Mouse (Mus musculus): Measurements from ENCODE around the gene Mrps7. TPM values are rescaled to one million over a fixed set of nuclear protein-coding genes. Genes with fewer than 3 reads are reported as not detected.

Gene Mrps7
- total RNA-seq, 2 experiments from 2014 or later, result 51.5 to 51.7 TPM

DNA sequence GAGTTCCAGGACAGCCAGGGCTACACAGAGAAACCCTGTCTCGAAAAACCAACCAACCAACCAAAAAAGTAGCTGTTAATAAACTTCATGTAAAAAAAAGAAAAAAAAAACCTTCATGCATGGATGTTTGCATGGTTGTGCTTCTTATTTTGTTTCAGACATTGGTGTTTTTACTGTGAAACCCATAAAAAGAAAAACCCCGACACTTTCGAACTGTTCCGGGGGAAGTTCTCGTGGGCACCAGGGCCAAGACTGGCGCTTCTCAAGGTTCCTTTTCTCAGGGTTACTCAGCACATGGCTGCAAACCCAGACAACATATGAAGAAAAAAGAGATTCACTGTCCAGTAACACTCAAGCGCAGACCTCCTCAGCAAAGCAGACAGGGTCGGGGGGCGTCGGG, 29.1 kb downstream of the Mrps7 start:
- no peak for DNase-seq (ENCODE audit: extremely low spot score in 1 of 2, low spot score in 2 of 2)
- H3K27ac ChIP-seq, result no peak overlapping the region
- H3K4me3 ChIP-seq, result no peak overlapping the region
- no peak for TF ChIP-seq CTCF (IDR thresholded peaks at IDR 0.05)
- intact Hi-C loops (cut with DNase I), result no loop called here

DNA sequence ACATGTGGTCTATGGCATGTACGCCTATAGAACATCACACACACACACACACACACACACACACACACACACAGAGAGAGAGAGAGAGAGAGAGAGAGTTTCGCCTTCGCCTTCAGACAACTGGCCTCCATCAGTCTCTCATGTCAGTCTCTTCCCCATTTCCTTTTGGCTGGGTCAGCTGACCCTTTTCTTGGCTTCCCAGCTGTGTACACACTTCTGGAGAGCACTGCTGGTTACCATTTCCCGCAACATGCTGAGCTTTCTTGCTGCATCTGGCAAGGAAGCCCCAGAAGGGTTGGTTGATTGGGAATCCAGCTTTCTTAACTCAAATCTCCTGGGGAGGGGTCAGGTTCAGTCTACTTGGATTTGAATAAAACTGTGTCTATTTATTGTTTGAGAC, 30.4 kb downstream of the Mrps7 start:
- no peak overlapping the region for H3K4me3 ChIP-seq
- DNase-seq (ENCODE audit: extremely low spot score in 1 of 2, low spot score in 2 of 2), result no peak
- intact Hi-C loops (cut with DNase I), result no loop called here
- H3K27ac ChIP-seq, result no peak overlapping the region
- TF ChIP-seq CTCF (IDR thresholded peaks at IDR 0.05), result no peak

DNA sequence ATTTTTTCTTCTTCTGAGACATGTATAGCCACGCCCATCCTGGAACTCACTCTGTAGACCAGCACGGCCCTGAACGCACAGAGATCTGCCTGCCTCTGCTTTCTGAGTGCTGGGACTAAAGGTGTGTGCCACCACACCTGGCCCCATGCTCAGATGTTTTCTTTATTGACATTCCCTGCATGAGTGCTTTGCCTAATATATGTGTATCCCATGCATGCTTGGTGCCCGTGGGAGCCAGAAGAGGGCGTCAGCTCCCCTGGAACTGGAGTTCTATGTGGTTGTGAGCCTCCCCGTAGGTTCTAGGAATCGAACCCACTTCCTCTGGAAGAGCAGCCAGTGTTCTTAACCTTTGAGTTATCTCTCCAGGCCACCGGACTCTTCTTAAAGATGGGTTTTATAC, 31.3 kb downstream of the Mrps7 start:
- no peak overlapping the region for H3K4me3 ChIP-seq
- no peak for TF ChIP-seq CTCF (IDR thresholded peaks at IDR 0.05)
- intact Hi-C loops (cut with DNase I), result no loop called here
- no peak overlapping the region for H3K27ac ChIP-seq
- no peak for DNase-seq (ENCODE audit: extremely low spot score in 1 of 2, low spot score in 2 of 2)

DNA sequence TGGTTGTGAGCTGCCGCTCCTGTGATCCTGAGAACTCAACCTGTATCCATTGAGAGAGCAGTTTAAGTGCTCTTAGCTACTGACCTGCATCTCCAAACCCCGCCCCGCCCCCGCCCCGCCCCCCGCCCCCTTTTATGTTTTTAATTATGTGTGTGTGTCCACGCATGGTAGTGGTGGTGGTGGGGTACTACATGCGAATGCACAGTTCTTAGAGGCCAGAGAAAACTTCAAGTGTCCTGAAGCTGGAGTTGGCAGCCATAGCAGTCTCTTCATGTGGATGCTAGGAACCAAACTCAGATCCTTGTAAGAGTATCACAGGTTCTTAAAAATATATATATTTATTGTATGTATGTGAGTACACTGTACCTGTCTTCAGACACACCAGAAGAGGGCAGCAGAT, 31.8 kb downstream of the Mrps7 start:
- H3K4me3 ChIP-seq, result no peak overlapping the region
- TF ChIP-seq CTCF (IDR thresholded peaks at IDR 0.05), result no peak; the same call in 1 of the 2 replicates
- intact Hi-C loops (cut with DNase I), result no loop called here
- no peak overlapping the region for H3K27ac ChIP-seq
- DNase-seq (ENCODE audit: extremely low spot score in 1 of 2, low spot score in 2 of 2), result no peak

DNA sequence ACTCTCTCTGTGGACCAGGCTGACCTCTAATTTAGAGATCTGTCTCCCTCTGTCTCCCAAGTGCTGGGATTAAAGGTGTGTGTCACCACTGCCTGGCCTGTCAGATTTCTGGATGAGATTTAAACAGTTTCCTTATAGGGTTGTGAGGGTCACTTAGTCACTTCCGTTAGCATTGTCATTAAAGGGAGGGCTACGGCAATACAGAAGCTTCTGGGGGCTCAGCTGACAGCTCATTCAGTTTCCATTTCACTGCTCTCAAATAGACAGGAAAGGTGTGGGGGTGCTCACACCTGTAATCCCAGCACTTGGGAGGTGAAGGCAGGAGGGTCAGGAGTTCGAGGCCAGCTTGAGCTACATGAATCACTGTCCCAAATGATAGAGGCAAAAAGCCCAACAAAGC, 33.2 kb downstream of the Mrps7 start:
- intact Hi-C loops (cut with DNase I), result no loop called here
- TF ChIP-seq CTCF (IDR thresholded peaks at IDR 0.05), result no peak
- DNase-seq (ENCODE audit: extremely low spot score in 1 of 2, low spot score in 2 of 2), result no peak
- Histone ChIP-seq H3K27ac (no peak overlapping the region), H3K4me3 (no peak overlapping the region)

DNA sequence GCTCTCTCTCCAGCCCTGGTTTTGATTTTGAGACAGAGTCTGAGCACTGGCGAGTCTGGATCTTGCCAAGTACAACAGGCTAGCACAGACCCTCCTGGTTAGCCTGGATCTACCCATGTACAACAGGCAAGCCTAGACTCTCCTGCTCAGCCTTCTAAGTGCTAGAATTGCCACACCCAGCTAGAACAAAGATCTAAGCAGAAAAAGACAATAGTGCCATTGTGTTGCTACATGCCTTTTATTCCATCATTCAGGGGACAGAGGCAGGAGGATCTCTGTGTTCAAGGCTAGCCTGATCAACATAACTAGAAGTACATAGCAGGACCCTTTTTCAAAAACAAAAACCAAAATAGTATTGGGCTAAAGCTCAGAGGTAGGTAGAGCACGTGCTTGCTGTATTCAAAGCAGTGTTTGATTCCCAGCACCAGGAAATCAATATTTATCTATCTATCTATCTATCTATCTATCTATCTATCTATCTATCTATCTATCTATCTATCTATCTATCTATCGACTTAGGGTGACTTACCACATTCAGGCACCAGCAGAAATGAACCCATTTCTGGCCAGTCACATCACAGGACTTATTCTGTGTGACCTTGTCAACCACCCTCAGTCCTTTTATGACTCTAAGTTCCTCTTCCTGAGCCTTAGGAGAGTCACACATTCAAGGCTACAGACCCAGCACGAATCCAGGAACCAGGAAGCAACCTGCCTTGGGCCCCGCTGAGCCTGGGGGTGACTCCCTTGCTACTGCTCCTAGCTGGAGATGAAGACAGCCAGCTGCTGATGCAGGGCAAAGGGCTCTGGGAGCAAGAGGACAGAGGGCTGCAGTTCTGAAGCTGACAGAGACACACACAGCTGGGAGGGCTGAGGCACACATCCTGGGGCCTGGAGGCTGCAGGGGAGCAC, 35.0 kb downstream of the Mrps7 start:
- no peak for DNase-seq (ENCODE audit: extremely low spot score in 1 of 2, low spot score in 2 of 2)
- TF ChIP-seq CTCF (IDR thresholded peaks at IDR 0.05), result no peak
- intact Hi-C loops (cut with DNase I), result no loop called here
- no peak overlapping the region for H3K4me3 ChIP-seq
- no peak overlapping the region for H3K27ac ChIP-seq

DNA sequence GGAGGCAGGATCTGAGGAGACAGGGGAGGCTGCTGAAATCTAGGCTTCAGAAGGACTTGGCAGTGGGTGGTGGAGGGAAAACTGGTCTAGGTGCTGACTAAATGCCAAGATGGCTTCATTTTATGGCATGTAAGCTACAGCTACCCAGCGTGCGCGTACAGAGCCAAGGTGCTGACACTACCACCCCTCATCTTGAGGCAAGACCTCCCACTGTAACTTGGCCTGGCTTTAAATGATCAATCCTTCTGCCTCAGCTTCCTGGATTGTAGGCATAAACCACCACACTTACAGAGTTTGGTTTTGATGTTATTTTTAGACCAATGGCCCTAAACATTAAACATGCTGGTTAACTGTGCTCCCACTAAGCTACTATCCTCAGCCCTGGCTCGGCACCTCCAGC, 35.8 kb downstream of the Mrps7 start:
- intact Hi-C loops (cut with DNase I), result no loop called here
- Histone ChIP-seq H3K27ac (no peak overlapping the region), H3K4me3 (no peak overlapping the region)
- no peak for TF ChIP-seq CTCF (IDR thresholded peaks at IDR 0.05)
- no peak for DNase-seq (ENCODE audit: extremely low spot score in 1 of 2, low spot score in 2 of 2)

DNA sequence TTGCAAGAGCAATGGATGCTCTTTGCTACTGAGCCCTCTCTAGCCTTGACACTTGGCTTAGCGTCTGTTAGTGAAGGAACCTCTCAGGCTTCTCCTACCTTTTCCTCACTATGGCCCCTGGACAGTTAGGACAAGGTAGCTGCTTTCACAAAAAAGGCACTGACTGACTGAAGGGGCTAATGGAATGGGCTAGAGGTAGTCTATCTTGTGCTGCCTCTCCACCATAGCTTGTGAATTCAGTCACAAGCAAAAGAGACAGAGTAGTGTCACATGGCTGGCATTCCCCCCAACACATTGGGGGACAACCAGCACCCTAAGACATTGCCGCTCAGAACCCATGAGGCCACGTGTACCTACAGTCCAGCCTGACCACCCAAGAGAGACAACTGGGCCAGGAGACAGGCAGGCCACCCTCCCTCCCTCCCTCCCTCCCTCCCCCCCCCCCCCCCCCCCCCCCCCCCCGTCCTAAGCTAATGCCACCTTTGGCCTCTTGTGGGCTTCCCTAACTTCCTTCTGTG, 36.6 kb downstream of the Mrps7 start:
- DNase-seq (ENCODE audit: extremely low spot score in 1 of 2, low spot score in 2 of 2), result no peak
- H3K27ac ChIP-seq, result no peak overlapping the region
- intact Hi-C loops (cut with DNase I), result no loop called here
- no peak overlapping the region for H3K4me3 ChIP-seq
- no peak for TF ChIP-seq CTCF (IDR thresholded peaks at IDR 0.05)

DNA sequence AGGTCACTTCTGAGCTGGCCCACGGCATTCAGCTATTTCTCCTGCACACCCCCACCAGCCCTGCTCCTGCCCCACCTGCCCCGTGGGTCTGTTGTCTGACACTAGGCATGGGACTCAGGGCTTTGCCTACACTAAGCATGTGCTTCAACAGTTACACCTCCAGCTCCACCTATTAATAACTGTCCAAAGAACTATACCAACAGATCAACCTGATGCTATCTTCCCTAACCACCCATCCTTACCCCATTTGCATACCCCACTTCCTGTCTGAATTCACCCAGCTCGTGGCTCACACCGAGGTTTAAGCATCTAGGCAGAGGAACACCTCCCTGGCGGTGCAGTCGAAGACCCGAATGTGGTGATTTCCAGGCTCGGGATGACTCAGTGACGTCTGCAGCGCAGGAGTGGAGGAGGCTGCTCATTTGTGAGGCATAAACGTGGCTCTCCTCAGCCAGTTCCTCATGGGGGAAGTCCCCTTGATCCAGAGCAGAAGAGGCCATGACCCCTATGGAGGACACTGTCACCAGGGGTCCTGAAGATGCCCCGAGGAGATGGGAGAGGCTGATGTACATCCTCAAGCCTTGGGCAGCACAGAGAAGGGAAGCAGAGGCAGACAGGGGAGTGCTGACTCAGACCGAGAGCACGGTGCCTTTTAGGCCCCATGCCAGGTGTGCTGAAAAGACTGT, 37.4 kb downstream of the Mrps7 start:
- Histone ChIP-seq H3K27ac (no peak overlapping the region), H3K4me3 (no peak overlapping the region)
- intact Hi-C loops (cut with DNase I), result no loop called here
- DNase-seq (ENCODE audit: extremely low spot score in 1 of 2, low spot score in 2 of 2), result peak; percentile 36 to 40
- no peak for TF ChIP-seq CTCF (IDR thresholded peaks at IDR 0.05)

DNA sequence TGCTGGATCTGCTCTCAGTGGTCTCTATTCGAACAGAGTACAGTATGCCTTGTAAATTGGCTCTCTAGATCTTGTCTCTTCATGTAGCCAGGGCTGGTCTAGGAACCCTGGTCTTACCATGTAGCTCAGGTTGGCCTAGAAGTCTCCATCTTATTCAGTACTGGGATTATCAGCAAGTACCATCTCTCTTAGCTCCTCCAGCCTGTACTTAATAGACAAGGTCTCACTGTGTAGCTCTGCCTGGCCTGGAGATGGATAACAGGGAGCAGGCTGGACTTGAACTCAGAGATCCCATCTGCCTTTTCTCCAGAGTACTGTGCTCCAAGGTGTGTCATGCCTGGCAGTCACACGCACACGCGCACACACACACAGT, 37.9 kb downstream of the Mrps7 start:
- Histone ChIP-seq H3K4me3 (no peak overlapping the region), H3K27ac (no peak overlapping the region)
- intact Hi-C loops (cut with DNase I), result no loop called here
- no peak for DNase-seq (ENCODE audit: extremely low spot score in 1 of 2, low spot score in 2 of 2)
- TF ChIP-seq CTCF (IDR thresholded peaks at IDR 0.05), result no peak

DNA sequence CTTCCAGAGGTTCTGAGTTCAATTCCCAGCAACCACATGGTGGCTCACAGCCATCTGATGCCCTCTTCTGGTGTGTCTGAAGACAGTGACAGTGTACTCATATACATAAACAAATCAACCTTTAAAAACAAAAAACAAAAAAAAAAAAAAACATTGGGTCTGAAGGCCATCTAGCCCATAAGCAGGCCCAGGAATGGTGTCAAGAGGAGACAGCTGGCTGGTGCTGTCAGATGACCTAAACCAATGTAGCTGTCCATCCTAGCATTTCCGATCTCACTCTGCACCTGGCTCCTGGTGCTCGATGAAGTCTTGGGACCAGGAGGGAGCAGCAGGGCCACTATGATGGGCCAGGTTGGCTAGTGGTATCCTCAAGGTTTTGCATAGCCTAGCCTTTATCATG, 39.0 kb downstream of the Mrps7 start:
- intact Hi-C loops (cut with DNase I), result no loop called here

DNA sequence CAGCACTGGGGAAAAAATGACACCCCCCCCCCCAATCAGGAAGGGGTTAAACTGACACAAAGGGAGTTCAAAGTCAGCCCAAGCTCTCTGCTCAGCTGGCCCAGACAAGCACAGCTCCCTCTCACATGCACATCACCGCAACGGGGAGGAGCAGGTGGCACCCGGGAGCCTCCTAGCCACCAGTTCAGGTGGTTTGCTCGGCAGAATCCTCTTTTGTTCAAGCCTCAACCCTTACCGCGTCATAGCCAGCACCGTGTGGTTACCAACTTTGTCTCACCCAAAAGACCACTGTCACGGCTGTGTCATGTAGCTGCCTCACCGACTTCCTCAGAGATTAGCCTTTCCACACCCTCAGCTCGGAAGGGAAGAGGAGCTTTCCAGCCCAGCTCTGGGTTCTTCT, 39.5 kb downstream of the Mrps7 start:
- Histone ChIP-seq H3K27ac (no peak overlapping the region), H3K4me3 (no peak overlapping the region)
- no peak for DNase-seq (ENCODE audit: extremely low spot score in 1 of 2, low spot score in 2 of 2)
- no peak for TF ChIP-seq CTCF (IDR thresholded peaks at IDR 0.05)
- intact Hi-C loops (cut with DNase I), result no loop called here

More for the DNA sequence above, 39.0 kb downstream of the Mrps7 start:
- no peak overlapping the region for H3K4me3 ChIP-seq
- TF ChIP-seq CTCF (IDR thresholded peaks at IDR 0.05), result no peak
- no peak overlapping the region for H3K27ac ChIP-seq
- no peak for DNase-seq (ENCODE audit: extremely low spot score in 1 of 2, low spot score in 2 of 2)
